Mouse (Mus musculus) spleen, postnatal 36 days (tissue): ENCODE results near the gene Frmpd4.
A peak's percentile ranks its signal among the peaks of the same experiment; 100 is the strongest.

Experiments used
- DNase-seq, 2 experiments: peaks; one replicate each; pipeline ENCODE4 v3.0.0; 2022; ENCODE audit warnings: low spot score in 2 of 2, mixed read lengths in 1 of 2

Frmpd4 gene

GRCm38 (mm10) chrX:167552827-167553226 lies 1024.2 kb downstream of the Frmpd4 start:
- no peak for DNase-seq

- no peak for DNase-seq
Observed at GRCm38 (mm10) chrX:167523151-167523550, 1053.9 kb downstream of the Frmpd4 start.

GRCm38 (mm10) chrX:167522528-167522927 lies 1054.5 kb downstream of the Frmpd4 start:
- no peak for DNase-seq

- DNase-seq: no peak
Observed at GRCm38 (mm10) chrX:167518440-167518839, 1058.6 kb downstream of the Frmpd4 start.

- DNase-seq: peak; percentile 14 to 15
Observed at GRCm38 (mm10) chrX:167497780-167498179, 1079.3 kb downstream of the Frmpd4 start.

GRCm38 (mm10) chrX:167492265-167492664 lies 1084.8 kb downstream of the Frmpd4 start:
- DNase-seq: no peak

- DNase-seq: no peak
Observed at GRCm38 (mm10) chrX:167491589-167492207, 1085.3 kb downstream of the Frmpd4 start.

GRCm38 (mm10) chrX:167483409-167484177 lies 1093.4 kb downstream of the Frmpd4 start:
- DNase-seq: no peak

GRCm38 (mm10) chrX:167477636-167478035 lies 1099.4 kb downstream of the Frmpd4 start:
- DNase-seq: no peak

GRCm38 (mm10) chrX:167434883-167435282 lies 1142.1 kb downstream of the Frmpd4 start:
- no peak for DNase-seq

- no peak for DNase-seq
Observed at GRCm38 (mm10) chrX:167433950-167434349, 1143.1 kb downstream of the Frmpd4 start.
